Mouse (Mus musculus): ENCODE measurements at regions not wholly inside any gene's neighbourhood (a gene's known extent, or its start where the extent isn't known, plus 50 kb on each side); places are given as distances from the start of the nearest gene placed in this dataset.

DNA sequence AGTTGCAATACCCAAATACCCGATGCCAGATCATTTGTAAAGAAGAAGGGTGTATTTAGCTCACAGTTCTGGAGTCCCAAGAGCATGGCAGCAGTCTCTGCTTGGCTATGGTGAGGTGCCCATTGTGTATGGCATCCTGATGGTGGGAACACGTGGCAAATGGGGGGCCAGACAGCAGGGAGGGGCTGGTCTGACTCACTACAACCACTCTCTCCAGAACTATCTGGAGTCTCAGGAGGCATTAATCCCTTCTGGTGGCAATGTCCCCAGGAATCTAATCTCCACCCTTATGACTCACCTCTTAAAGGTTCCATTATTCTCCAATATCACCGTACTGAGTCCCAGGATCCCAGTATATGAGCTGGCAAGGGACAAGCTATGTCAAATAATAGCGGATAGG, 229.5 kb upstream of the Serp2 start:
- H3K79me3 ChIP-seq (ENCODE audit: low read depth): peaks cover 26% of the 10 kb centered on the region
- no peak overlapping the region for H3K4me3 ChIP-seq (ENCODE audit: insufficient read depth, poor library complexity, severe bottlenecking)
- TF ChIP-seq CTCF (IDR thresholded peaks at IDR 0.05; ENCODE audit: control insufficient read depth, insufficient read depth, insufficient read length): no peak
- no peak for TF ChIP-seq MYOG (IDR thresholded peaks at IDR 0.05; ENCODE audit: control insufficient read depth, extremely low read depth, insufficient read length)
- no peak for TF ChIP-seq CEBPB (IDR thresholded peaks at IDR 0.05; ENCODE audit: low read depth)
- TF ChIP-seq MAX (IDR thresholded peaks at IDR 0.05): peak; percentile 100
- TF ChIP-seq MYOD1 (IDR thresholded peaks at IDR 0.05; ENCODE audit: control insufficient read depth, insufficient read length, low read depth): peak; percentile 48
- TF ChIP-seq USF1 (IDR thresholded peaks at IDR 0.05; ENCODE audit: low read depth): peak; percentile 86
- peak; percentile 87 for TF ChIP-seq FOSL1 (IDR thresholded peaks at IDR 0.05; ENCODE audit: insufficient read depth, low read length, poor library complexity, severe bottlenecking)
- no peaks in the 10 kb centered on the region for H3K27me3 ChIP-seq (ENCODE audit: control insufficient read depth, insufficient read depth, insufficient read length)
- H3K79me2 ChIP-seq (ENCODE audit: control insufficient read depth, insufficient read depth): peaks cover 37% of the 10 kb centered on the region
- H3ac ChIP-seq (ENCODE audit: control insufficient read depth, insufficient read length, low read depth): no peak overlapping the region
- H3K36me3 ChIP-seq (ENCODE audit: control insufficient read depth, insufficient read depth): peaks cover 8% of the 10 kb centered on the region

- no peaks in the 10 kb centered on the region for H3K27me3 ChIP-seq (ENCODE audit: control insufficient read depth, insufficient read depth, insufficient read length)
- TF ChIP-seq MYOD1 (IDR thresholded peaks at IDR 0.05; ENCODE audit: control insufficient read depth, insufficient read length, low read depth): peak; percentile 64
- TF ChIP-seq CTCF (IDR thresholded peaks at IDR 0.05; ENCODE audit: control insufficient read depth, insufficient read depth, insufficient read length): no peak
- no peak overlapping the region for H3ac ChIP-seq (ENCODE audit: control insufficient read depth, insufficient read length, low read depth)
- H3K36me3 ChIP-seq (ENCODE audit: control insufficient read depth, insufficient read depth): peaks cover 8% of the 10 kb centered on the region
- peaks cover 26% of the 10 kb centered on the region for H3K79me3 ChIP-seq (ENCODE audit: low read depth)
- H3K79me2 ChIP-seq (ENCODE audit: control insufficient read depth, insufficient read depth): peaks cover 43% of the 10 kb centered on the region
- no peak overlapping the region for H3K4me3 ChIP-seq (ENCODE audit: insufficient read depth, poor library complexity, severe bottlenecking)
These were observed 224.8 kb upstream of the Serp2 start for GRCm38 (mm10) chr14:76781524-76781880.

DNA sequence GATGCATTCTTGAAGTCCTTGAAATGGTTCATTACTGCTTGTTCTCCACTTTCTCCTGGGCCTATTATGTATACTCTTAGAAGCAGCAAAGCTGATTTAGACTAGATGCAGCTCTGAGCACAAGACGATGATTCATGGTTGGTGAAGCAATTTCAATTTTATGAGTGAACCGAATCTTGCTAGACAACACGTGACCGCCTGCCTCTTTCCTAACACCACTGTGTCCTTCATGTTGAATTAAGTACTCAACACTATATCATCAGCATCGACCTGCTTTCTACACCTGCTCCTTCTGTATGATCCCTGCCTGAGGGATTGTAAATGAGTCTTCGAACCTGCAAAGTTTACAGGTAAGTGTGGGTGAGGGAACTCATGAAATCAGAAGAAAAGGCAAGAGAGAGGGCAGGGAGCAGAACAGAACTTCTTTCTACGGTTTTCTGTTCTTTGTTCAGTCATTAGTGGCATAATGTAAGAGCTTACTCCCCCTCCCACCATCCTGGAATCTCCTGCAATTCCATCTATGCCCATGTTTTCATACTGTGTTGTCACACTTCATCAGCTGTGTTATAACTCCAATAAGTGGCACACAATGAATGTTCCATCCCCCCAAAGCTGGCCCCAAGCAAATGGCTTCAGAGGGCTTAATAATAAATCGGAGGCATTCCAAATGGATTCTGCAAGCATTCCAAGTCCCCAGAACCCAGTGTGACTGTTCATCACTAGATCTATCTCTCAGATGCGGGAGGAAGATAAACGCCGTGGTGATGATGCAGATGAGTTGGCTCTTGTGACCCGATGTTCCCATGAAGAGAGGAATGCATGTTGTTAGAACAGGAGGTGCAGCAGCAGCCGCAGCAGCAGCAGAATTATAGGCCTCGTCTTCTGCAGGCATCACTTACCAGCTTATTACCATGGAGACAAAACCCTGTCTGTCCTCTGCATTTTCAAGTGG, 224.2 kb upstream of the Serp2 start:
- Histone ChIP-seq H3K36me3 (ENCODE audit: control insufficient read depth, insufficient read depth) (peaks cover 8% of the 10 kb centered on the region), H3ac (ENCODE audit: control insufficient read depth, insufficient read length, low read depth) (no peak overlapping the region), H3K4me3 (ENCODE audit: insufficient read depth, poor library complexity, severe bottlenecking) (peak overlapping the region; percentile 0), H3K27me3 (ENCODE audit: control insufficient read depth, insufficient read depth, insufficient read length) (no peaks in the 10 kb centered on the region), H3K79me2 (ENCODE audit: control insufficient read depth, insufficient read depth) (peaks cover 42% of the 10 kb centered on the region), H3K79me3 (ENCODE audit: low read depth) (peaks cover 26% of the 10 kb centered on the region)
- TF ChIP-seq MYOD1 (IDR thresholded peaks at IDR 0.05; ENCODE audit: control insufficient read depth, insufficient read length, low read depth) (peak; percentile 26), CTCF (IDR thresholded peaks at IDR 0.05; ENCODE audit: control insufficient read depth, insufficient read depth, insufficient read length) (no peak), MAX (IDR thresholded peaks at IDR 0.05) (peak; percentile 88), CEBPB (IDR thresholded peaks at IDR 0.05; ENCODE audit: low read depth) (peak; percentile 98), FOSL1 (IDR thresholded peaks at IDR 0.05; ENCODE audit: insufficient read depth, low read length, poor library complexity, severe bottlenecking) (no peak), MYOG (IDR thresholded peaks at IDR 0.05; ENCODE audit: control insufficient read depth, extremely low read depth, insufficient read length) (no peak), USF1 (IDR thresholded peaks at IDR 0.05; ENCODE audit: low read depth) (peak; percentile 99)

DNA sequence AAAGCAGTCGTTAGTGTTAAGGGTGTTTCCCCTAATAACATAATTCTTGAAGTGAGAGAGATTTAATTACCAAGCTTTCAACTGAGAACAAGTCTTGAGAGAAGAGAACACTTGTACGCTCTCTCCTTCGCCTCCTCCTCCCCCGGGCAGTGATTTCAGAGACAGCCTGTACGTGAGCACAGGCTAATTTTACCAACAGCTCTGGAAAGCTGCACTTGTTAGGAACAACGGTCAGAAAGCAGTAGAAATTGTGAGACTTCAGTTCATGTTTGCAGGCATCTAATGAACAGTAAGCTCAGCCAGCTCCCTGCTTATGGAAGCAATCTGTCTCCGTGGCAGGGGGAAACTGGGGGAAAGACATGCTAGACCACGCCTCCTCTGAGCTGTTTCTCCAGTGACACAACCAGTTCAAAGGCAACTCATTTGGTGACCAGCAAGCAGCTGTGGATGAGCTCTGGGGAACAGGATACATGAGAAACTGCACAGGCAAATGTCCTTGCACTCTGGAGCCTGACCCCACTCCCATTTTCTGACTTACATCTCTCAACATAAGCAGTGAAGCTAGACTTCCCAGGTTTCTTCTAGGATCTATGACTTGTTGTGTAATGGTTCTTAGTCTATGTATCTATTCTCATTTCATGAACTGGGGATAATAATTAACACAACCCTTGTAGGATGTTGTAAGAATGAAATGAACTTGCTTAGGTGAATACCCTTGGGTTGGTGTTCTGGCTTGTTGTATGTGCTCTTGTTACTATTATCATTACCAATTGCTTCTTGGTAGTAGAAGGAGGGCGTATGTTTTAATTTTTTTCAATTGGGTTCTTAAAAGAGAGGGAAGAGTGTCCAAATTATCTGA, 222.1 kb upstream of the Serp2 start:
- Histone ChIP-seq H3K36me3 (ENCODE audit: control insufficient read depth, insufficient read depth) (no peaks in the 10 kb centered on the region), H3K4me3 (ENCODE audit: insufficient read depth, poor library complexity, severe bottlenecking) (no peak overlapping the region), H3K79me3 (ENCODE audit: low read depth) (peaks cover 13% of the 10 kb centered on the region), H3ac (ENCODE audit: control insufficient read depth, insufficient read length, low read depth) (no peak overlapping the region), H3K27me3 (ENCODE audit: control insufficient read depth, insufficient read depth, insufficient read length) (no peaks in the 10 kb centered on the region), H3K79me2 (ENCODE audit: control insufficient read depth, insufficient read depth) (peaks cover 22% of the 10 kb centered on the region)
- TF ChIP-seq FOSL1 (IDR thresholded peaks at IDR 0.05; ENCODE audit: insufficient read depth, low read length, poor library complexity, severe bottlenecking): no peak
- TF ChIP-seq MYOD1 (IDR thresholded peaks at IDR 0.05; ENCODE audit: control insufficient read depth, insufficient read length, low read depth): peak; percentile 46

DNA sequence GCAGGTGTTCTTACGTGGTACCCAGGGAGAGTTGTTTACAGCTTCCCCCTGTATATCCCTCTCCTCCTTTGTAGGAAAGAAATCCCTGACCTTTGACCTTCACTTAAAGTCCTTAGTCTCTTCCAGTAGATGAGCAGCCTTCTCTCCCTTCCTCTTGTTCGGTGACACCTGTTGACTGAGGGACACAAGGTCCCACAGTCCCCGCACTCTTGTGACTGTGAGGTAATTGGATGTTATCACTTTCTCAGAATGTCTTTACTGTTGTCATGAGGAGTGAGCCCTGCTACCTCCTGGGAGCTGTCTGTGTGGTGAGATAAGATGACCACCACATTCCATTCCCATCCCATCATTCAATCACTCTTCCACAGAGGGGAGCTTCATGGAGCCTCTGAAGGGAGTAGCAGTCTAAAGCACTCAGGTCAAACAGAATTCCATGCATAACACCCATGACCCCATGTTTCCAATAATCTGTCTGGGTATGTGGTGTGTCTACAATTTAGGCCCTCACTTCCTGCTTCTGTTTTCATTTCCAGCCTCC, 218.8 kb upstream of the Serp2 start:
- no peaks in the 10 kb centered on the region for H3K27me3 ChIP-seq (ENCODE audit: control insufficient read depth, insufficient read depth, insufficient read length)
- no peaks in the 10 kb centered on the region for H3K79me3 ChIP-seq (ENCODE audit: low read depth)
- TF ChIP-seq CTCF (IDR thresholded peaks at IDR 0.05; ENCODE audit: control insufficient read depth, insufficient read depth, insufficient read length) (no peak), USF1 (IDR thresholded peaks at IDR 0.05; ENCODE audit: low read depth) (no peak), MYOG (IDR thresholded peaks at IDR 0.05; ENCODE audit: control insufficient read depth, extremely low read depth, insufficient read length) (no peak), MYOD1 (IDR thresholded peaks at IDR 0.05; ENCODE audit: control insufficient read depth, insufficient read length, low read depth) (peak; percentile 87), MAX (IDR thresholded peaks at IDR 0.05) (peak; percentile 56), FOSL1 (IDR thresholded peaks at IDR 0.05; ENCODE audit: insufficient read depth, low read length, poor library complexity, severe bottlenecking) (peak; percentile 33), CEBPB (IDR thresholded peaks at IDR 0.05; ENCODE audit: low read depth) (no peak)
- H3K4me3 ChIP-seq (ENCODE audit: insufficient read depth, poor library complexity, severe bottlenecking): no peak overlapping the region
- no peaks in the 10 kb centered on the region for H3K36me3 ChIP-seq (ENCODE audit: control insufficient read depth, insufficient read depth)
- no peak overlapping the region for H3ac ChIP-seq (ENCODE audit: control insufficient read depth, insufficient read length, low read depth)
- H3K79me2 ChIP-seq (ENCODE audit: control insufficient read depth, insufficient read depth): peaks cover 6% of the 10 kb centered on the region

Measured in C2C12 (cell line).